Mouse (Mus musculus): ENCODE data around the gene Slc35g3.
A peak's percentile ranks its signal among the peaks of the same experiment; 100 is the strongest.

DNA sequence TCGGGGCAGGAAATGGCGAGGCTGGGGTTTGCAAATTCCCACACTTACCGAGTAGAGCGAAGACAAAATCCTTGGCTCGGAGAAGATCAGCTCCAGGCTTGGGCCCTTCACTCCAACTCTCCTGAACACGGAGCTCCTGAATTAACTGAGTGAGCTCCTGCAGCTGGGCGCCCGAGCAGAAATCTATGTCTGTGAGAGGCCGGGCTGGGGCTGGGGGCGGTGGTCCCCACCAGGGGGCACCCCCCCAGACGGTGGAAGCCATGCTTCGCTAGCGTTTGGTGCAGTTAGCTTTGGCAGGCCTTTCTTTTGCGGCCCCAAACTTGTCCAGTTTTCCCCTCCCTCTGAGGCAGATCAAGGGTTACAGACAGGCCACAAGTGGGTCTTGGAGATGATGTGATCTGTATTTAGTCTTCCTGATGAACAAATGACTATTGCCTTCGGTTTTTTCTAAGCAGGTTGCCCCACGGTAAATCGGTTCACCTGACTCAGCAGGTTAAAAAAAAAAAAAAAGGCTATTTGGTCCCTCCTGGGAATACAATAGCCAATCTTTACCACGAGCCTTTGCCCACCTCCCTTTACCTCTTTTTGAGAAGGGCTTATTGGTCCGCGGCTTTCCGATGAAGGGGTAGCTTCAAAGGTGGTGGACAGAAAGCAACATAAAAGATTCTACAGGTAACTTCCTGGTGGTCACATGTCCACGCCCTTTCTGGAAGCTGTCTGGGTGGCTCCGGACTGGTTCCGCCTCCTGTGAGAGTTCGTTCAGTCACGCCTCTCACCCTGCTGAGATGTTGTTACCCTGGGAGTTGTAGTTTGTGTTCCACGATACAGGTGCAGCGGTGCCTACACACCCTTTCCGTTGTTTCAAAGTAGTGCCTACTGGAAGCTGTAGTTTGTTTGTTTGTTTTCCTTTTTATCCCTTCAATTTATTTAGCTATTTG, 43.5 kb upstream of the Slc35g3 start, which contains the start of gene Tmem102:
- TF ChIP-seq POLR2A (IDR thresholded peaks at IDR 0.05; ENCODE audit: insufficient read depth, low read length) (peak; percentile 28), CTCF (IDR thresholded peaks at IDR 0.05; ENCODE audit: low read depth, low read length) (no peak)

Data from ES-Bruce4 (cell line).